Mouse (Mus musculus): ENCODE data around the gene Usf2.

The Usf2 gene

DNA sequence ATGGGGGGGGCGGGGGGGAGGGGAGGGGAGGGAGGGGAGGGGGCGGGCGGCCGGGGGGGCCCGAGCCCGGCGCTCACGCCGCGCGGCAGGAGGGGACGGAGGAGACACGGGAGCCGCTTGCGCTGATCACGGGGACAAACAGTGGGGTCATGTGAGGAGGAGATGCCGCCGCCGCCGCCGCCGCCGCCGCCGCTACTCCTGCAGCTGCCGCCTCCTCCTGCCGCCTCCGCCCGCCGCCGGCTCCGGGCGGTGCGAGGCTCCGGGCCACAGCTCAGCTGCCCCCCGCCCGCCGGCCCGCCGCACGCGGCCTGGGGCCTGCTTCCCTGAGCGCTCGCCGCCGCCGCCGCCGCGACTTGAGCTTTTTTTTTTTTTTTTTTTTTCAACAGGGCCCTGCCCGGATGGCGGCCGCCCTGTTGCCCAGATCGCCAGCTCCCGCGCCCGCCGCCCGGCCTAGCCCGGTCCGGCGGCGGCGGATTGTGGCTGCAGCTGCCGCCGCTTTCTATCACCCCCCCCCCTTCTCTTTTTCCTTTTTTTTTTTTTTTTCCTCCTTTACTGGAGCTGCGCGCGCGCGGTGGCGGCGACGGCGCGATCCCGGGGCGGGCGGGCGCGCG, at the start of gene Usf2:
TSS of gene Usf2 (minus strand) at position 48 of the 611 bp plus-strand sequence.
- peak; percentile 73 for DNase-seq (ENCODE audit: low spot score)

DNA sequence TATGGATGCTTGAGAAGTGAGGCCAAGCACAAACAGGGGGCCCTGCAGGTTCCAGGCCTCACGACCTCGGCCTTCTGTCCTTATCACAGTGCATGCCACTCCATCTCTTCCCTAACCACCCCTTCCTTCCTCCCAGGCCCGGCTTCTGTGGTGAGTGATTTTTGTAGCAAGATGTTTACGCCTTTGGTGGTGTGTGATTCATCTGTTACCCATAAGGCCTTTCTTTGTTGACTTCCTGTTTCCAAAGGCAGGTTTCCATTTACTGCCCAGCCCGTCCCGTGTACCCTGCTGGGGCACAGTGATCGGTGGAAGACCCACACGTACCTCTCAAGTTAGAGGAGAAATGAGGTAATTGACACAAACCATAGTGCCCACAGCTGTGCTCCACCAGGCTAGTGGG, 46.0 kb upstream of the Usf2 start:
- no peak for DNase-seq (ENCODE audit: low spot score)

DNA sequence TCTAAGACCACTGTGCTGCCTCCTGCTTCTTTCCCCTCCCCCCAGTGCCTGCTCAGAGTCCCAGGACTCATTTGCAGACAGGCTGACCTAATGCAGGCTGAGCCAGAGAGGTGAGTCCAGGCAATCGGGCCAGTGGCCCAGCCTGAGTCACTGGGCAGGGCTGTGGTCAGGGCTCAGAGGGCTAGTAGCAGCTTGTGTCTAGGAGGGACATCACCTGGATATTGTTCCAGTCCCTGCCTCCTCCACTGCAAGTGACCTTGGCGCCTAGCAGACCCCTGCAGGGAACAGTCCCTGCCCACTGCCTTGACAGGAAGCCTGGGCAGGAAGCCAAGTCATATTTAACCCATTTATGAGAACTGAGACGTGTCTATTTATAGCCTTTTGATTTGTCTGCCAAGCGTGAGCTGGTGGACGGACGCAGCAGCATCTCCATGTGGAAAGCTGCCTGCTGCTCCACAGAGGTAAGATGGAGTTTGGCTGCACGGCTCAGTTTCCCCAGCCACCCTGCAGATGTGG, 44.0 kb upstream of the Usf2 start:
- peak; percentile 57 for DNase-seq (ENCODE audit: low spot score)

DNA sequence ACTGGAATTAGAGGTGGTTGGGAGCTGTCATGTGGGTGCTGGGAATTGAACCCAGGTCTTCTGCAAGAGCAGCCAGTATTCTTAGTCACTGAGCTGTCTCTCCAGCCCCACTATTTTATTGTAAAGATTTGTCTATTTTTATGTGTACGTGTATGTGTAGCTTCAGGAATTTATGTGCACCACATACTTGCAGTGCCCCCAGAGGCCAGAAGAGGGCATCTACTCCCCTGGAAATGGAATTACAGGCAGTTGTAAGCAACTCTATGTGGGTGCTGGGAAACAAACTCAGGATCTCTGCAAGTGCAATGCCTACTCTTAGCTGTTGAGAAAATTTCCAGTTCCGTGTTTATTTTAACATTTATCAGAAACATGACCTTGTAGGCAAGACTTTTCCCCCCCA, 39.9 kb upstream of the Usf2 start:
- no peak for DNase-seq (ENCODE audit: low spot score)

DNA sequence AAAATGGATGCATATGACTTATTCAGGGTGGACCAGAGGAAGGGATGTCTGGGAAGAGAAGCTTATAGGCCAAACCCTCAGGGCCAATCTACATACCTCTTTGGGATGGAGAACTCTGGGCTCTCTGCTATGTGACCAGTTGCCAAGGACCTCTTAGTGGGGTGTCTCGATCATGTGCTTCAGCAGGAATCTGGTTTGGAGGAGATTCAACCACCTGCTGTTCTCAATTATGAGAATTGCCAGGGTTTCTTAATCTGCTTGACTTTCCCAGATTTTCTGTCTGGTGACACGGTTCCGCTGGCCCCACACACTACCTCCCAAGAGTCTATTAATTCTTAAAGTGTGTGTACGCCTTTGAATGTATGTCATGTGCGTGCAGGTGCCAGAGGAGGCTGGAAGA, 37.4 kb upstream of the Usf2 start:
- DNase-seq (ENCODE audit: low spot score): no peak

DNA sequence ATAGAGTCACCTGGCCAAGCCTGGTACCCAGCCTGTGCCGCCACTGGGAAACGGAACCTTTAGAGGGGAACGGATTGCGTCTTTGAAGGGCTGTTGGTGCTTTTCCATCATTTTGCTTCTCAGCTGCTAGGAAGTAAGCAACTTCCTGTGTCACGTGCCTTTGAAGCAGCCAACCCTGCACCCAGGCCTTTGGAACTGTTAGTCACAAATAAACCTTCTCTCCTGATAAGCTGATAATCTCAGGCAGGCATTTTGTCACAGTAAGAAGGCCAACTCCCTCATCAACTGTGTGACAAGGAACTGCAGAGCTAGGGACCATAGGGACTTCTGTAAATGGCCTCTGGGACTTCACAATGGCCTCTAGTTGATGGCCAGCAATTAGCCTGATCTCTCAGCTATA, 35.5 kb upstream of the Usf2 start:
- DNase-seq (ENCODE audit: low spot score): no peak

DNA sequence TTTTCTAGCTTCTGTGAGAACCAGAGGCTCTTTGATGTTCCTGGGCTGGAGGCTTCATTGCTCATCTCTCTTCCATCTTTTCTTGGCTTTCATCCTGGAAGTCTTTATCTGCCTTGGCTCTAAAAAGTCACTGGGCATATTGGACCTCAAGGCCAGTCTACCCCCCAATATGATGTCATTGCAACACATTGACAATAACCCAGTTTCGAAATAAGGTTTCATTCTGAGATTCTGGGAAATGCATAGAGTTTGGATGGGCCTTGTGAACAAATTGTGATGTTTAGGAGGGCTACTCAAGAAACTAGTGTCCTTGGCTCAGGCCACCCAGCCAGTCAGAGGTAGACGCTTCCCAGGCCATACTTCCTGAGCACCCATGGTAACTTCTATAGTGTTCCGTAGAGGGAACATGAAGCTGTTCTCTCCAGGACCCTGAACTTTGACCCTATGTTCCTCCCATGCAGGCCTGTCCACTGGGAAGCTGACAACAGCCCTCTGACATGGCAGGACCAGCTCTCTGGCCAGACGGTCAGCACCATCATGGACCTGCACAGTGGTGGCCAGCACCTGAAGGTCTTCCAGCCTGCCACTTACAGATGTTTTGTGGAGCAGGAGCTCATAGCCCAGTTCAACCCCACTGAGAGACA, 32.0 kb upstream of the Usf2 start:
- peak; percentile 34 for DNase-seq (ENCODE audit: low spot score)

DNA sequence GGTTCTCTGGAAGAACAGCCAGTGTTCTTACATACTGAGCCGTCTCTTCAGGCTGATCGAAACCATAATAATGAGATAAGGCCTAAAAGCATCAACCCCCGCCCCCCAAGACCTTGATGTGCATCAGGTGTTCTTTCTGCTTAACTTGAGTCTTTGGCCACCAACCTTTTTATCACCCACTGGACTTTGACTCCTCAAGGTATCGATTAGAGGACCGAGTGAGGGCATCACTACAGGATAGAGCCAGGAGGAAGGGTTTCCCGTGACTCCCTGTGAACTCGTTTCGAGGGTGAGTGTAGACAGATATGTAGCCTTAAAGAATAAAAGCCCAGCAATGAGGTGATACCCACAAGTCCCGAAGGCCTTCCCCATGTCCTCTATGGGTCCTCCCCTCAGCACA, 28.8 kb upstream of the Usf2 start:
- no peak for DNase-seq (ENCODE audit: low spot score)

DNA sequence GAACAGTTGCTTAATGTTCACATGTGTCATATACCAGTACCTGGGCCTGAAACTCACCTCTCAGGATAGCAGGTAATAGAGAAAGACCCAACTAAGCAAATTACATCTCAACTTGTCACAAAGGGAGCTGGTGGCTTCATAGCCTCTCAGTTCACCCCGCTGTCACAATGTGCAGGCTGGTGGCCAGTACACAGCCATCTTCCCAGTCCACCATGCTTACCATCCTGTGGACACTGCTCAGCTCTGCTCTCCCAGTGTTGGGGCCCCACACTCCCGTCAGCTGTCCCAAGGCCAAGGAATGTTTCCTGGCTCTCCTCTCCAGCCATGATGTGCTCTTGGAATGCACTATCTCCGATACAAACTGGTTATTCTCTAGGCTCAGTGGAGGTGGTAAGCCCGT, 25.1 kb upstream of the Usf2 start:
- no peak for DNase-seq (ENCODE audit: low spot score)

DNA sequence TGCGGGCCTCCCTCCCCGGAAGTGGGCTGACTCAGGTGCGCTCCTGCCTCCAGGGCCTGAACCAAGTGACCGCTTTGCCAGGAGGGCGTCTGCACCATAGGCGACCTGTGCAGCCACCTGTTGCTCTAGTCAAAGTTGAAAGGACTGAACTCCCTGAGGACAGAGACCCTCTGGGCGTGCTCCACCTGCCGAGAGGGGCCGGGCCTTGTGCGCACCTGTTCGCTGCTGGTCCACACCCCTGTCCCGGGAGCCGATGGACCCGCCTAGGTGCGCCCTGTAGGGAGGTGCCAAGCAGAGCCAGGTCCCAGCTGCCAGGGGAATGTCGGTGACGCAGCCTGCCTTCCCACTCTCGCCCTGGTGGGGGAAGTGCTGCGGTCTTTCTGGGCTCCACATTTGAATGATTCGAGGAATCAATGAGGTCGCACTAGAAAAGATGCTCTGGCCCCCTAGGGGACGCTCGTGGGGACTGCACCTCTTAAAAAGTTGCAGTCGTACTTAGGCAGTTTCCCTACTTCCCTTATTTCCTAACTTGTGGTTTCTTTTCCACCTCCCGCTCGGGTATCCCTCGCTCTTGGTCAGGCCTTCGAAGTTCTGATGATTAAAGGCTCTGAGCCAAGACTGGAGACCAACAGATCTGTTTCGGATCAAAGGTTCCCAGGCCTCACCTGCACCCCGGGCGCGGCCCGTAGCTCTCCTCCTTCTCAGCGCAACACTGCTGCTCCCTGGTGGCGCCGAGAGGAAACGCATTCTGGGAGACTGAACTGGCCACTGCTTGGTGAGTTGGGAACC, 17.1 kb upstream of the Usf2 start, which contains the start of gene Fam187b:
TSS of gene Fam187b (plus strand) at position 290 of the 789 bp plus-strand sequence.
- peak; percentile 80 for DNase-seq (ENCODE audit: low spot score)

DNA sequence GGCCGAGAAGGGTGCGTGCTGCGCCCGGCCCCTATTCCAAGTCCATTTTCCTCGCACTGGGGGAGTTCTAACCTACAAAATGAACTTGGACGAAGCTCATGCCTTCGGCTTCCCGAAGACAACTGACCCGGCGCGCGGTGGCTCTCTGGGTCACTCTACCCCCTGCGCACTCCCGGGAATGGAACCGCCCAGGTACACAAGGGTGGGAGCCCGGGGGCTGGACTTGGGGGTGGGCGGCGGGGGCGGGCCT, 16.6 kb upstream of the Usf2 start, which contains the start of gene Lsr:
TSS of gene Lsr (minus strand) at position 214 of the 250 bp plus-strand sequence.
- no peak for DNase-seq (ENCODE audit: low spot score)

DNA sequence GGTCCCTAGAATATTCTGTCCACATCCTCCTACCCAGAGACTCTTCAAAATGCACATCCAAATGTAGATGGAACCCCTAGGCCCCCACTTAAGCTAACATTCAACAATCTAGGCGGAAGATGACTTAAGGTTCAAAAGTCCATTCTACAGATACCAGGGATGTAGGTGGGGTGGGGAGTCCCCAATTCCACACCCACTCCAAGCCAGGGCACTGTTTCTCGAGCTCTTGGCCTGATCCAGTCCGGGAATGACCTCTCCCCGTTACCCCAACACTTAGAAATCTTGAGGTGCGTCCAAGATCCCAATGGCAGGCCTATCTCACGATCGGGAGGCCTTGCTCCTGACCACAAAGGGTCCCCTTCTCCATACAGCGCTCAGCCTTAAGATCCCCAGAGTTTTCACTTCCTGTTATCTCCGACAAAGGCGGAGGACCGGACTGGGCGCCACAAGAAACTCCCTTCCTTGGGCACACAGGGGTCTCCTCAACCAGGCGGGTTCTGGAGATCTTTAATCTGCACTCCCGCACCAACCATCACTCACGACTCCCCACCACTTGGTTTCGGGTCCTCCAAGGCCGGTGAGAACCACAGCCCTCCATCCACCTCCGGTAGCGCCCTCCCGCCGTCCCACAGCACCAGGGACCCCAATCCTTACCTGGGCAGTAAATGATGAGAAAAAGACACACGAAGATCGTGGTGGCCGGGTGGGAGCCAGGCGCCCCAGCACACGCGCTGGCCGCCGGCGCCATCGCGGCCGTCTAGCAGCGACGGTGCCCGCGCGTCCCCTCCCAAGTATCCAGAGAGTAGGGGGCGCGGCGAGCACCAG, 16.0 kb upstream of the Usf2 start:
- DNase-seq (ENCODE audit: low spot score): no peak

DNA sequence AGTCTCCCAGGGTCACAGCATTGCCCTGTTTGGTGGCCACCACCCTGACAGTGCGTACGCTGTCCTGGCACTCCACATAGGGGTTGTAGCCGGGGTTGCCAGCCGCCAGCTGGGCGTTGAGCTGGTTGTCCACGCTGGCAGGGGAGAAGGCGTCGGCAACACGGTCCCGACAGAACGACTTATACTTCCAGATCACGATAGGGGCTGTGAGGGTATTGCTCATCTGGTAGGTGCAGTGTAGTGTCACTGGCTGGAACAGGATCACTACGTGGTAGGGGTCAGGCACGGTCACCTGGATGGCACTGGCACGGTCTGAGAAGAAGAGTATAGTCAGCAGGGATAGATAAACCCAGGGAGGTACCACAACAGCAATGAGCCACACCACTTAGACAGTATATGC, 15.3 kb upstream of the Usf2 start:
- DNase-seq (ENCODE audit: low spot score): no peak

DNA sequence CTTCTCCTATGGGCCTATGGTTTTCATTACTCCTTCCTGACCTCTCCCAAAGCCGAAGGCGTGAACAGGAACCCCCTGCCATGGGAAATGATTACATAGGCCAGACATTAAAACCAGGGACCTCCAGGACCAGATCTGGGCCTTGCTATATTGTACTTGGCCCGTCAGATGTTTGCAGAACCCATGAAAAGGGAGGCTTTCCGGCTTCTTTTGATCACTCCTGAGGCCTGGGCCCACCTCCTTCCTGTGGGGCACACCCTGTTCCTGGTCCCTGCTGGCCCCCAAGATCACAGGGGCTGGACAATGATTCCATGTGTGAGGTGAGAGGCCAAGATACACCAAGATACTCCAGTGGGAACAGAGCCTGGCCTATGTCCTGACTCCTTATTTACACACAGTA, 12.6 kb upstream of the Usf2 start:
- no peak for DNase-seq (ENCODE audit: low spot score)

DNA sequence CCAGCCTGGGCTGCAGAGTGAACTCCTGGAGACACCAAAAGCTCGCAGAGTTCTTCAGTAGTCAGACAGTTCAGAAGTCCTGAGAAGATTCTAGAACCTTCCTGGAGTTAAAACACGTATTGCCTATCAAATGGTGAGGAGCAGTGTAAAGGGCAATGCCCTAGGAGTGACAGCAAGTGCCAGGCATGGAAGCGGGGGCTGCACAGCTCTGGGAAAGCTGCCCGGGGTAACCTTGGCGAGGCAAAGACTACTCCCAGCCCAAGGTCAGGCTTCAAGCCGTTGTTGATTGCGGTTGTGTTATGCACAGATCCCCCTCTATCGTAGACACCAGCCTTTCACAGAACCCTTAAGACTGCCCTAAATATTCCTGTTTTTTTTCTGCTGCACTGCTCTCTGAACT, 12.0 kb upstream of the Usf2 start:
- DNase-seq (ENCODE audit: low spot score): peak; percentile 85

DNA sequence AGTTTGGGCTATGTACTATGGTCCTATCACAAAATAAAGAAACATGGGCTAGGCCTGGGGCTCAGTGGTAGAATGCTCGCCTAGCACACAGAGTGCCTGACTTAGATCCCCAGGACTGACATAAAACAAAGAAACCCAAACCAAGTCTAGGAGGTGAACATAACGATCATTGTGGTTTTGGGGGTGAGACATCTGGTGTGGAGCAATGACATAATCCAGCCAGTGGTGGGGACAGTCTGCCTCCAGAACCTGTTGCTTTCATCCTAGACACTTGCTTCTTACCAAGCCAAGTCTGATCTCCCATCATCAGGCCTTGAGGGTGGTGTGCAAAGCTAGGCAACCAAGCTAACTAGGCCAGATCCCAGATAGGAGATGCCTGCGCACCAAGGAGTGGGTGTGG, 10.1 kb upstream of the Usf2 start:
- no peak for DNase-seq (ENCODE audit: low spot score)

DNA sequence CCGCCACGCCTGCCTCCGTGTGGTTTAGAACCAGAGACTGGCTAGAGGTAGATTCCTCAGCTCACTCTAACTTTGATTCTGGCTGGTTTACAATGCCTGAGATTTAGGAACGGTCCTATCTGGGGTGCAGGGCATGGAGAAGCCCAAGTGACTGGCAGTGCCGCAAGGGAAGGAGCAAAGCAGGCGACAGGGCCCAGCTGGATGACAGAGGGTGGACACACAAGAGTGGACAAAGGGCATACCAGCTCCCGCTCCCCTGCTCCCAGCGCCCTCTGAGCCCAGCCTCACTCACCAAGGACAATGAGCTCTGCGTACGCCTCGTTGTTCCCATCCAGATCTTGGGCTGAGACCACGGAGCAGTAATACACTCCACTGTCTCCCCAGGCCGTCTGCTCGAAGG, 9.1 kb upstream of the Usf2 start:
- DNase-seq (ENCODE audit: low spot score): no peak

DNA sequence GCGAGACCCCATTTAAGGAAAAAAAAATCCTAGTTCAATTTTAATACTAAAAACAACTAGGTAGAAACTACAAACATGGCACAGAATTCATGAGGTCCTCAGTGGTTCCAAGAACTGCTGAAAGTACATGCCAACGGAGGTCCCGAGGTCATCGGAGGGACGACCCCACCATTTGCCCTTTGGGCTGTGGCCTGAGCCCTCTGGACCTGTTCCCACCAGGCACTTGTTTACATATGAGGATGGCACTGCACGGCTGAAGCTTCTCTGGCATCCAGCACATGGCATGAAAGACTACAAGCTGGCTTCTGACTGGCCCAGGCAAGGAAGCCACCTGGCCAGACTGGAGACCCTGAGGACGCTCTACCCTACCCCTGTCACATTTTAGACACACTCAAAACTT, 7.8 kb upstream of the Usf2 start:
- DNase-seq (ENCODE audit: low spot score): no peak

DNA sequence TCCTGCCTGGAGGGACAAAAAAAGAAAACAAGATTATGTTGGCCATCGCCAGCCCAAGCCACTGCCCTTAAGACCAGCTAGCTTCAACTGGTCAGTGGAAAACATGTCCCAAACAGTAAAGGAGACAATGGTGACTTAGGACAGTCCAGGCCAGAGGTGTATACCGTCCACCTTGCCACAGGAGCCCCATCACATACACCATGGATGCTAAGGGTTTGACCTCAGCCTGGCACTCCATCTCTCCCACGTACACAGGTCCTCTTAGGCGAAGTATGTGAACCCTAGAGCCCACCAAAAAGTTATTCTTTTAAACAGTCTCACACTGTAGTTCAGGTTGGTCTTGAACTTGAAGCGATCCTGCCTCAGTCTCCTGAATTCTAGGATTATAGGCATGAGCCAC, 6.3 kb upstream of the Usf2 start:
- DNase-seq (ENCODE audit: low spot score): no peak

DNA sequence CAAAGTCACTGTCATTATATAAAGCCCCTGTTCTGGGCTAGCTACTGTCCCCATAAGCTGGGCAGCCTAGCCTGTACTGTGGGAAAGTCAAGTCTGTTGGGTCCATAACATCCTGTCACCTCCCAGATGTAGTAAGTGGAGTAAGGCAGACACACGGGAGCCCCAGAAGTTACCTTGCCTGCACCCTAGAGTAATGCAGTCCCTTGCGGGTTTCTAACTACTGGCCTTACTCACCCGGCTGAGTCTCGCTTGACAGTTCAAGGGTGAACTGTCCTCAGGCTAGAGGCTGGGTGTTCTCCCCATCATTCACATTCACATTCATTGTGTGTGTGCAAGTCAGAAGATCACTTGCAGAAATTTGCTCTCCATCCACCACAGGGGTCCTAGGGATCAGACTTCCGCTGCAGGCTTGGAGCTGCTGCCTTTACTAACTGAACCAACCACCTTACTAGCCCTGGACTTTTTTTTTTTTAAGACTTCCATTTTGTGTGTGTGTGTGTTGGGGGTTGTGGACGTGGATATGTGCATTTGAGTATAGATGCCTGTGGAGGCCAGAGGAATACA, 3.3 kb upstream of the Usf2 start:
- no peak for DNase-seq (ENCODE audit: low spot score)

DNA sequence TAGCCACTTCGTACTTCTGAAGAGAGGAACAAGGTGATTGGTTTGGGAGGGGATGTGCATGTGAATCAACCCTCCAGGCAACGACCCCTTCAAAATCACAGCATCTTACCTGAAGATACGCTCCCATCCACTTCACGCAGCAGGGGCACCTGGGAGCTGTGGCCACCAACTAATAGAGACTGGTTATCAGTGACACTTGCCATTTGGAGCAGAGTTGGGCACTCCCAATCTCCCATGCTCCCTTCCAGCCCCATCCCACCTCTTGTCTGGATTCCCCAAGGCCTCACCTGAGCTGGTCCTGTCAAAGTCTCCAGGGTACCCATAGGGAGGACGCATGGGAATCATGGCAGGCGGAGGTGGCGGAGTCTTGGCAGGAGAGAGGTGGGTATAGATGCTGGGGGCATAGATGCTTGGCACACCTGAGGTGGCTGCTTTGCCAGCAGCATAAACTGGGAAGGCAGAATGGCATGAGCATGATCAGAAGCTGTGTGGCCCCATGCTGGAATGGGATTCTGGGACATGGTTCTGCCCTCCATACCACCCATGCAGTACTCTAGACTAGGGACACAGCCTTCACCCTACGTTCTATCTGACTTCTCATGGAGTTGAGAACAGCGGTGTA, 2.4 kb upstream of the Usf2 start:
- no peak for DNase-seq (ENCODE audit: low spot score)
